Mouse (Mus musculus) ES-E14 (cell line): ENCODE results near the gene Sumf1. TPM values are rescaled to one million over a fixed set of nuclear protein-coding genes. Genes with fewer than 3 reads are reported as not detected.

Source experiments
- DNase-seq: peaks from one replicate; pipeline ENCODE4 v3.0.0-alpha.2; 2013; ENCODE audit warnings: low read depth, low spot score
- H3K27ac ChIP-seq: 2 replicates; pipeline ENCODE4 v1.5.1; 2012; ENCODE audit warnings: low read depth, mild to moderate bottlenecking, low read length, moderate library complexity, mixed read lengths; ENCODE audit not compliant: poor library complexity, insufficient read depth, severe bottlenecking
- H3K36me3 ChIP-seq: 2 replicates; pipeline ENCODE4 v1.6.1; 2012; ENCODE audit warnings: mild to moderate bottlenecking, low read length, moderate library complexity, mixed read lengths; ENCODE audit not compliant: control insufficient read depth, poor library complexity, insufficient read depth, severe bottlenecking
- H3K4me1 ChIP-seq, 2 experiments: fragments of 150-350 bp in 1 of 2; sonication (generic) in 1 of 2; 2 replicates each; pipeline ENCODE4 v1.6.1; 2012; ENCODE audit warnings: low read length in 2 of 2, mild to moderate bottlenecking in 1 of 2, mixed read lengths in 1 of 2; ENCODE audit not compliant: control insufficient read depth in 2 of 2, insufficient read depth in 2 of 2, poor library complexity in 1 of 2
- H3K4me3 ChIP-seq, 2 experiments: fragments of 150-350 bp in 1 of 2; sonication (generic) in 1 of 2; 2 replicates each; pipeline ENCODE4 v1.5.1; 2012; ENCODE audit warnings: low read length in 2 of 2, low read depth in 1 of 2, mild to moderate bottlenecking in 1 of 2, mixed read lengths in 1 of 2; ENCODE audit not compliant: insufficient read depth in 1 of 2, poor library complexity in 1 of 2, severe bottlenecking in 1 of 2
- H3K9ac ChIP-seq: 2 replicates; pipeline ENCODE4 v1.6.1; 2012; ENCODE audit warnings: low read depth, mild to moderate bottlenecking, low read length, mixed read lengths; ENCODE audit not compliant: poor library complexity, insufficient read depth, severe bottlenecking
- H3K9me3 ChIP-seq: fragments of 150-350 bp; sonication (generic); 2 replicates; pipeline ENCODE4 v1.6.1; 2012; ENCODE audit warnings: low read depth, mild to moderate bottlenecking, low read length; ENCODE audit not compliant: control insufficient read depth, insufficient read depth
- CHD2 ChIP-seq: IDR thresholded peaks from 2 replicates; pipeline ENCODE4 v1.6.1; 2014; ENCODE audit warnings: mild to moderate bottlenecking, low read depth, low read length, inconsistent platforms
- HCFC1 ChIP-seq: IDR thresholded peaks from 2 replicates; pipeline ENCODE4 v1.6.1; 2012; ENCODE audit warnings: low read length, inconsistent platforms, borderline replicate concordance; ENCODE audit not compliant: insufficient read depth
- MAFK ChIP-seq: IDR thresholded peaks from 2 replicates; pipeline ENCODE4 v1.6.1; 2014; ENCODE audit warnings: mild to moderate bottlenecking, low read depth, low read length, inconsistent platforms; ENCODE audit not compliant: insufficient read depth
- ZC3H11A ChIP-seq: IDR thresholded peaks from 2 replicates; pipeline ENCODE4 v1.6.1; 2012; ENCODE audit warnings: low read depth, mild to moderate bottlenecking, inconsistent platforms, low read length, borderline replicate concordance
- ZNF384 ChIP-seq: IDR thresholded peaks from 2 replicates; pipeline ENCODE4 v1.6.1; 2012; ENCODE audit warnings: low read depth, low read length, inconsistent platforms
- in situ Hi-C, 2 experiments: fragments of 600-800 bp; cut with MboI; formaldehyde crosslinking; loops; one replicate each; pipeline ENCODE4 v1.15.1; 2025; ENCODE audit warnings: low sequenced_read_pairs in 2 of 2, inconsistent platforms in 1 of 2; ENCODE audit not compliant: unreplicated experiment in 2 of 2
- total RNA-seq: library from RNA; depleted of rRNA; stranded (reverse); fragments of 300-350 nt; gene quantifications from 2 replicates; pipeline ENCODE4 v1.2.3, GENCODE M21; 2012

Sumf1 gene
- total RNA-seq, 1 experiment = 26.5 TPM

- Histone ChIP-seq H3K4me1 (peaks cover 3 to 5% of the 10 kb centered on the region in 2 experiments; a peak in 2 of 4 replicates), H3K9me3 (no peaks in the 10 kb centered on the region), H3K27ac (no peak overlapping the region; the same call in 1 of the 2 replicates), H3K9ac (no peak overlapping the region), H3K4me3 (no peak overlapping the region), H3K36me3 (peaks cover 3% of the 10 kb centered on the region; the same call in 1 of the 2 replicates)
- in situ Hi-C loops = no loop called here
- DNase-seq = no peak
- TF ChIP-seq MAFK (no peak), ZNF384 (no peak), ZC3H11A (no peak), CHD2 (no peak), HCFC1 (no peak)
These were observed 31.4 kb upstream of the Sumf1 start for GRCm38 (mm10) chr6:108216832-108217231.

GRCm38 (mm10) chr6:108216091-108216490, 30.7 kb upstream of the Sumf1 start:
- peaks cover 3% of the 10 kb centered on the region; the same call in 1 of the 2 replicates for H3K36me3 ChIP-seq
- TF ChIP-seq ZNF384 = no peak
- in situ Hi-C loops = no loop called here
- H3K9ac ChIP-seq = no peak overlapping the region
- H3K4me1 ChIP-seq = peaks cover 6% of the 10 kb centered on the region in 2 experiments; a peak in 2 of 4 replicates
- DNase-seq = no peak
- no peaks in the 10 kb centered on the region for H3K9me3 ChIP-seq
- H3K27ac ChIP-seq = no peak overlapping the region
- H3K4me3 ChIP-seq = no peak overlapping the region

GRCm38 (mm10) chr6:108214294-108214925, 29.0 kb upstream of the Sumf1 start:
- in situ Hi-C loops = no loop called here
- H3K4me3 ChIP-seq = peak overlapping the region; percentile 78 to 90
- no peak overlapping the region for H3K27ac ChIP-seq
- H3K36me3 ChIP-seq = peaks cover 3% of the 10 kb centered on the region; the same call in 1 of the 2 replicates
- DNase-seq = no peak
- peak overlapping the region; percentile 35; the same call in 1 of the 2 replicates for H3K9ac ChIP-seq
- H3K4me1 ChIP-seq = peaks cover 6% of the 10 kb centered on the region in 2 experiments; a peak in 2 of 4 replicates
- no peaks in the 10 kb centered on the region for H3K9me3 ChIP-seq
- TF ChIP-seq CHD2 (no peak), MAFK (no peak), ZNF384 (no peak), HCFC1 (no peak), ZC3H11A (no peak)

GRCm38 (mm10) chr6:108213481-108214293, 28.3 kb upstream of the Sumf1 start:
- Histone ChIP-seq H3K9me3 (no peaks in the 10 kb centered on the region), H3K4me1 (peaks cover 6% of the 10 kb centered on the region in 2 experiments; a peak in 2 of 4 replicates), H3K36me3 (peaks cover 3% of the 10 kb centered on the region; the same call in 1 of the 2 replicates), H3K9ac (peak overlapping the region; percentile 78), H3K27ac (no peak overlapping the region), H3K4me3 (peak overlapping the region; percentile 78 to 90)
- DNase-seq = no peak
- no peak for TF ChIP-seq MAFK
- peak; percentile 85 for TF ChIP-seq CHD2
- in situ Hi-C loops = no loop called here

GRCm38 (mm10) chr6:108212881-108213295, 27.5 kb upstream of the Sumf1 start, which contains the start of gene Itpr1:
TSS of gene Itpr1 (plus strand) at chr6:108213096.
- no peak for TF ChIP-seq CHD2
- peak; percentile 97 for TF ChIP-seq HCFC1
- in situ Hi-C loops = no loop called here

More at GRCm38 (mm10) chr6:108212881-108213295, 27.5 kb upstream of the Sumf1 start, which contains the start of gene Itpr1:
- H3K4me1 ChIP-seq = peaks cover 6% of the 10 kb centered on the region in 2 experiments; a peak in 2 of 4 replicates
- H3K4me3 ChIP-seq = peak within 1 kb of the TSS; percentile 82 to 90
- H3K36me3 ChIP-seq = peaks cover 3% of the 10 kb centered on the region; the same call in 1 of the 2 replicates
- H3K9me3 ChIP-seq = no peaks in the 10 kb centered on the region
- peak within 1 kb of the TSS; percentile 82 for H3K9ac ChIP-seq
- DNase-seq = peak; percentile 98
- peak within 1 kb of the TSS; percentile 40; the same call in 1 of the 2 replicates for H3K27ac ChIP-seq
